Mouse (Mus musculus) midbrain, embryonic 11.5 days (tissue): ENCODE results near the gene Vps26c. TPM values are rescaled to one million over a fixed set of nuclear protein-coding genes. Genes with fewer than 3 reads are reported as not detected.

Experiments
- ATAC-seq: fragments of 200-750 bp; cut with Nextera tagmentation; 2 replicates; pipeline ENCODE4 v1.8.0; 2017; ENCODE audit warnings: moderate TSS enrichment, moderate library complexity; ENCODE audit not compliant: low FRiP score
- DNase-seq: peaks from one replicate; pipeline ENCODE4 v3.0.0; 2015; ENCODE audit warnings: low spot score; ENCODE audit errors: missing footprints
- H3K27ac ChIP-seq: fragments of 300-500 bp; sonication (generic); 2 replicates; pipeline ENCODE4 v1.5.1; 2014; ENCODE audit warnings: low read depth, low read length
- H3K27me3 ChIP-seq: fragments of 300-500 bp; sonication (generic); 2 replicates; pipeline ENCODE4 v1.6.1; 2014; ENCODE audit warnings: mild to moderate bottlenecking, low read length, moderate library complexity, mixed read lengths; ENCODE audit not compliant: control insufficient read depth, insufficient read depth
- H3K36me3 ChIP-seq: fragments of 300-500 bp; sonication (generic); 2 replicates; pipeline ENCODE4 v1.6.1; 2014; ENCODE audit warnings: mild to moderate bottlenecking, low read length, moderate library complexity, mixed read lengths; ENCODE audit not compliant: control insufficient read depth, insufficient read depth
- H3K4me1 ChIP-seq: fragments of 300-500 bp; sonication (generic); 2 replicates; pipeline ENCODE4 v1.6.1; 2014; ENCODE audit warnings: low read length; ENCODE audit not compliant: control insufficient read depth, insufficient read depth
- H3K4me2 ChIP-seq: fragments of 300-500 bp; sonication (generic); 2 replicates; pipeline ENCODE4 v1.6.1; 2014; ENCODE audit warnings: mild to moderate bottlenecking, moderate library complexity
- H3K4me3 ChIP-seq: fragments of 300-500 bp; sonication (generic); 2 replicates; pipeline ENCODE4 v1.5.1; 2014; ENCODE audit warnings: low read depth, low read length
- H3K9ac ChIP-seq: fragments of 300-500 bp; sonication (generic); 2 replicates; pipeline ENCODE4 v1.6.1; 2014; ENCODE audit warnings: low read length
- H3K9me3 ChIP-seq: fragments of 300-500 bp; sonication (generic); 2 replicates; pipeline ENCODE4 v1.6.1; 2016; ENCODE audit warnings: low read length; ENCODE audit not compliant: control insufficient read depth
- WGBS: fragments of 180-500 bp; shearing (Covaris S2); extraction: QIAGEN DNeasy Blood & Tissue Kit; methylation state at CpG from one replicate; pipeline ENCODE4 v1.1.7; 2014; 5-methylcytosine and 5-hydroxymethylcytosine counted together
- polyA plus RNA-seq: library from polyadenylated mRNA; unstranded; fragments of >200 nt; fragmentation: Nextera tagmentation; extraction: Ambion mirVana; gene quantifications from 2 replicates; pipeline ENCODE4 v1.2.1, GENCODE M21; 2014

Gene Vps26c
- polyA plus RNA-seq, 1 experiment from 2014 or later, result 60.0 TPM

GRCm38 (mm10) chr16:94556228-94556627, 29.6 kb upstream of the Vps26c start:
- ATAC-seq (no peak), DNase-seq (no peak)

DNA sequence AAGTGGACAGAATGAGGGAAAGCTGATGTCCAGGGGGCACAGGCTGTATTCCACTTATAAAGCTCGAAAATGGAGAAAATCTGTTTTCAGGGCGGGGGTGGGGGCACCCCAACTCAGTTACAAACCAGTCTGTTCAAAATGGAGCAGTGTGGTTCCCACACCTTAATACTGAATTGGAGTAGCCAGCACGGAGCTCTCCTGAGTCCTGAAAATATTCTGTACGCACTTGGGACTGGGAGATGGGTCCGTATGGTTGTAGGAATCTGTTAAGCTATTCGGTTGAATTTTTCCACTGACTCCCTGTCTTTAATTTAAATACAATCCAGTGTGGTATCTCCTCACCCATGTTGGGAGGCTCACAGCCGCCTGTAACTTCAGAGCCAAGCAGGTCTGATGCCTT, 28.7 kb upstream of the Vps26c start:
- DNase-seq (no peak), ATAC-seq (no peak)
- H3K27me3 ChIP-seq, result no peaks in the 10 kb centered on the region
- no peak overlapping the region for H3K9ac ChIP-seq
- H3K4me2 ChIP-seq, result no peak overlapping the region
- 89% methylated on average over 7 of the region's 7 CpGs for WGBS
- no peaks in the 10 kb centered on the region for H3K4me1 ChIP-seq
- no peak overlapping the region for H3K4me3 ChIP-seq
- no peaks in the 10 kb centered on the region for H3K36me3 ChIP-seq
- no peaks in the 10 kb centered on the region; the same call in 1 of the 2 replicates for H3K9me3 ChIP-seq
- H3K27ac ChIP-seq, result no peak overlapping the region

More at GRCm38 (mm10) chr16:94556228-94556627, 29.6 kb upstream of the Vps26c start:
- no peak overlapping the region for H3K27ac ChIP-seq
- no peak overlapping the region for H3K9ac ChIP-seq
- WGBS, result 89% methylated on average over 5 of the region's 5 CpGs
- H3K4me2 ChIP-seq, result no peak overlapping the region
- no peak overlapping the region for H3K4me3 ChIP-seq
- no peaks in the 10 kb centered on the region for H3K27me3 ChIP-seq
- H3K4me1 ChIP-seq, result no peaks in the 10 kb centered on the region
- no peaks in the 10 kb centered on the region for H3K36me3 ChIP-seq
- no peaks in the 10 kb centered on the region; the same call in 1 of the 2 replicates for H3K9me3 ChIP-seq

GRCm38 (mm10) chr16:94551934-94552333, 25.3 kb upstream of the Vps26c start:
- no peaks in the 10 kb centered on the region for H3K4me1 ChIP-seq
- DNase-seq (no peak), ATAC-seq (no peak)

GRCm38 (mm10) chr16:94549813-94550212, 23.2 kb upstream of the Vps26c start:
- Histone ChIP-seq H3K9ac (no peak overlapping the region), H3K9me3 (no peaks in the 10 kb centered on the region; the same call in 1 of the 2 replicates), H3K4me3 (no peak overlapping the region), H3K27ac (no peak overlapping the region), H3K4me2 (no peak overlapping the region), H3K36me3 (no peaks in the 10 kb centered on the region), H3K27me3 (no peaks in the 10 kb centered on the region), H3K4me1 (no peaks in the 10 kb centered on the region)
- WGBS, result 76% methylated on average over 10 of the region's 10 CpGs
- ATAC-seq (no peak), DNase-seq (no peak)

More at GRCm38 (mm10) chr16:94551934-94552333, 25.3 kb upstream of the Vps26c start:
- no peaks in the 10 kb centered on the region for H3K27me3 ChIP-seq
- no peak overlapping the region for H3K4me3 ChIP-seq
- no peaks in the 10 kb centered on the region; the same call in 1 of the 2 replicates for H3K9me3 ChIP-seq
- no peak overlapping the region for H3K27ac ChIP-seq
- no peak overlapping the region for H3K9ac ChIP-seq
- no peaks in the 10 kb centered on the region for H3K36me3 ChIP-seq
- no peak overlapping the region for H3K4me2 ChIP-seq

DNA sequence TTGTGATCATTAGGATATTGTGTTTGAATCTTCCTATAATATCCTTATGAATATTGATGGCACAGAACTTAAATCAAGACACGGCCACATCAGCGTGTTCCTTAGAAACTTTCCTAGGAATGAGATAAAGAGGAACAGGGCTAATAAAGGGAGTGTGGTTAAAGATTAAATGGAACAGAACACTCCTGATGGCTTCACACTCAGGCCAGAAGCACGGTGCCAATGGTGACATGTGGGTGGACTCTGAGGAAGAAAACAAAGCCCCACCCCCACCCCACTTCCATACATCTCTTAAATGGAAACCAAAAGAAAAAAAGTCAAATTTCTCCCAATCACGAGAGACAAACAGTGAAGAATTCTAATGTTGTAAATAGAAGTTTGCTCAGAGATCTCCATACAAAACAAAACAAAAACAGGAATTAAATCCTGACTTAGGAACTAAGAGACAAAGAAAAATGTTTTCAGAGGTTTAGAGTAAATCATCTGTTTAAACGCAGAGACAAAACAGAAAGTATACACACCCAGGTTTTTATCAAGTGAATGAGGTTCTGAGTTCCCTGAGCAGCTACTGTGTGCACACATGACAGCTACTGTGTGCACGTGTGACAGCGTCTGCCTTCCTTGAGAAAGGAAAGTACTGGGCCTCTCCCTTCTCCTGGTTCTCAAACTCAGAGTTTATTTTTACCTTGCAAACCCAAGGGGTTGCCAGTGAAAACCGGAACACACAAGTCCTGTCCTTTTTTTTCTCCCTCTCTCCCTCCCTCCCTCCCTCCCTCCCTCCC, 19.3 kb upstream of the Vps26c start:
- Histone ChIP-seq H3K4me2 (no peak overlapping the region), H3K36me3 (no peaks in the 10 kb centered on the region)
- WGBS, result 67% methylated on average over 8 of the region's 8 CpGs

DNA sequence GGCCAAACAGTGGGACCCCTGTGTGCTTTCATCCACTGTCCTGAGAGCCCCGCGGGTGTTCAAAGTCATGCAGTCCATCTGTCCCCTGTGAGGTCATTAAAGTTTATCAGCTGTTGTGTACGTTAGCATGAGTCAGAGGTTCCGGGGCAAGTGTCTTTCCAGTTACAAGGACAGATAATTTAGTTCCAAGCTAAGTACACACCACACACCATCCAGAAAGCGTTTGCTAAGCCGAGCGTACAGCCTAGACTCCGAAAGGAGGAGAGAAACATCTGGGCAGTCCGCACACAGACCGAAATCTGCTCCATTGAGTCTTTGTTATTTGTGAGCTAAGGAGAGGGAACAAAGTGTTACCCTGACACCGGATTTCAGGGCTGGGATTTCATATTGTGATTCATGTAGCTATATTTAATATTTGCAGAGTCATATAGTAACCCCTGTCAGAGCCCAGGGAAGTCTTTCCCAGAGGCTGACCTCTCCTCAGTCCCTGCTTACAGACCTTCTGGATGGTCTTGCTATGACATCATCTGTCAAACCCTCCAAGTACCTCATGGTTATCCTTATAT, 18.0 kb upstream of the Vps26c start:
- no peaks in the 10 kb centered on the region for H3K27me3 ChIP-seq
- H3K36me3 ChIP-seq, result no peaks in the 10 kb centered on the region
- no peak overlapping the region for H3K9ac ChIP-seq
- DNase-seq (no peak), ATAC-seq (no peak)
- 74% methylated on average over 11 of the region's 11 CpGs for WGBS
- no peak overlapping the region for H3K27ac ChIP-seq
- H3K4me3 ChIP-seq, result no peak overlapping the region
- no peaks in the 10 kb centered on the region for H3K4me1 ChIP-seq
- no peak overlapping the region for H3K4me2 ChIP-seq
- no peaks in the 10 kb centered on the region for H3K9me3 ChIP-seq

More for the DNA sequence above, 19.3 kb upstream of the Vps26c start:
- Histone ChIP-seq H3K9ac (no peak overlapping the region), H3K9me3 (no peaks in the 10 kb centered on the region), H3K4me3 (no peak overlapping the region), H3K27ac (no peak overlapping the region), H3K4me1 (no peaks in the 10 kb centered on the region), H3K27me3 (no peaks in the 10 kb centered on the region)
- DNase-seq (no peak), ATAC-seq (no peak)

GRCm38 (mm10) chr16:94542898-94543297, 16.3 kb upstream of the Vps26c start:
- H3K9me3 ChIP-seq, result no peaks in the 10 kb centered on the region
- H3K27me3 ChIP-seq, result no peaks in the 10 kb centered on the region
- ATAC-seq (no peak), DNase-seq (no peak)
- H3K4me1 ChIP-seq, result no peaks in the 10 kb centered on the region
- 92% methylated on average over 8 of the region's 8 CpGs for WGBS
- no peak overlapping the region for H3K9ac ChIP-seq
- H3K4me2 ChIP-seq, result no peak overlapping the region
- H3K4me3 ChIP-seq, result no peak overlapping the region
- no peak overlapping the region for H3K27ac ChIP-seq
- no peaks in the 10 kb centered on the region for H3K36me3 ChIP-seq

- no peaks in the 10 kb centered on the region for H3K36me3 ChIP-seq
- H3K4me1 ChIP-seq, result no peaks in the 10 kb centered on the region
- H3K27ac ChIP-seq, result no peak overlapping the region
- H3K4me2 ChIP-seq, result no peak overlapping the region
- ATAC-seq (no peak), DNase-seq (no peak)
- H3K9ac ChIP-seq, result no peak overlapping the region
- WGBS, result 98% methylated on average over 9 of the region's 9 CpGs
- no peak overlapping the region for H3K4me3 ChIP-seq
- no peaks in the 10 kb centered on the region for H3K27me3 ChIP-seq
- no peaks in the 10 kb centered on the region for H3K9me3 ChIP-seq
These were observed 13.5 kb upstream of the Vps26c start for GRCm38 (mm10) chr16:94540140-94540539.

GRCm38 (mm10) chr16:94537159-94537527, 10.5 kb upstream of the Vps26c start:
- WGBS, result 74% methylated on average over 9 of the region's 9 CpGs
- Histone ChIP-seq H3K27me3 (no peaks in the 10 kb centered on the region), H3K4me2 (no peak overlapping the region), H3K27ac (no peak overlapping the region), H3K4me3 (no peak overlapping the region), H3K36me3 (no peaks in the 10 kb centered on the region), H3K4me1 (no peaks in the 10 kb centered on the region), H3K9me3 (no peaks in the 10 kb centered on the region), H3K9ac (no peak overlapping the region)
- DNase-seq (no peak), ATAC-seq (no peak)
